Mouse (Mus musculus) adrenal gland, adult 8-10 months (tissue): Measurements from ENCODE around the gene Naaladl2. TPM values are rescaled to one million over a fixed set of nuclear protein-coding genes. Genes with fewer than 3 reads are reported as not detected.
A peak's percentile ranks its signal among the peaks of the same experiment; 100 is the strongest.
"Not testable (repeated sequence)": the region's sequence is repeated elsewhere in the genome, so short reads cannot be mapped to it uniquely, and the experiment has no call there.

ENCODE experiments used
- DNase-seq: peaks from one replicate; pipeline ENCODE4 v3.0.0; 2022
- total RNA-seq, 4 experiments: library from RNA; stranded (reverse); gene quantifications; 2 replicates each; pipeline ENCODE4 v1.2.4; 2022

Gene Naaladl2
- 1 to 10 TPM; 2.8 to 4.7 (median 3.2) TPM for total RNA-seq

- DNase-seq: peak; percentile 6
These were observed at the start of gene Naaladl2 for GRCm38 (mm10) chr3:25143555-25144311. Gene Naaladl2, minus strand, starts transcription at chr3:25144261.

- DNase-seq: no peak
These were observed 7.7 kb upstream of the Naaladl2 start for GRCm38 (mm10) chr3:25151721-25152120.

DNA sequence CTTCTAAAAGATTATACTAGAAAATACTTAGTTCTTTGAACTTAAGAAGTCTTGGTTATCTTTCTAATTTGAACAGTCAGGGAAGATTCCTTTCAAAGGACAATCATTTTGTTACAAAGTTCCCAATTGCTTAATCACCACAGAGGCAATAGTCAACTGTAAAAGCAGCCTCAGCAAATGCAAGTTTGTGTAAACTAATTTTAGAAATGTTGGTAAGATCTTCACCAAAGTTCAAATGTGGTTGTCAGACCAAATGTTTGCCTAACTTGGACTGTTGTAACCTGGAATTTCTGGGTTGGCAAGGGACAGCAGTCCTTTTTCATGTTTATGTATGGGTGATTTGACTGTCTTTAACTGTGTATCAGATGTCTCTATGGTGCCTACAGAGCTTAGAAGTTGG is 3.2 kb upstream of the Naaladl2 start:
- DNase-seq: no peak

DNA sequence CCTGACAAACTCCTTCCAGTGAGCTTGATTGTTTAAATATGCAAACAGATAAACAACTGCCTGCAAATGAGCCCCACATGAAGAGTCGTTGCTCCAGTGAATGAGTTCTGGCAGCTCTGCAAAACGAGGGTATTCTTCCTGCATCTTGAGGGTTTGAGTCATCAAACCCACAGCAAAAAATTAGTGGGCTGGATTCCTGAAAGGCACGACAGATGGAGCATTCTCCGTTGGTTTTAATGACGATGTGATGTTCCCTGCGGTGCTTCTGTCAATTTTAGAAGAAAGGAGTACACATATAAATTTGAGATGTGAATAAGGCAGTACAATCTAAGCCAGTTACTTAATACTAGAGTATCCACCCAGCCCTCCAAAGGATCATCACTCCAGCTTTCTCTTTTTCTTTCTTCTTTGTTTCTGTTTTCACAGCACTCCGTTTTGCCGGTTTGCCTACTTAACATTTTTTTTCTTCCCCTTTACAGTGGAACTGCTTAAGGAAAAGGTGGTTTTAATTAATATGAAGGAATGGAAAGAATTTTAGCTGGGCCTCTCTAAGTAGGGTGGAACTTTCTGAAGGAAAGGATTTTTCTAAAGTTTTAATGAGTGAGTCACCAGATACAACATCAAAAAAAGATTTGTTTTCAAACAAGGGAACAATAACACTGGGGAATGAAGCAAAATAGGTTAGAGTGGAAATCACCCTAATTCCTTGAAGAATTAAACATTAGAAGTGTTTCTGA is 1.1 kb upstream of the Naaladl2 start:
- no peak for DNase-seq

DNA sequence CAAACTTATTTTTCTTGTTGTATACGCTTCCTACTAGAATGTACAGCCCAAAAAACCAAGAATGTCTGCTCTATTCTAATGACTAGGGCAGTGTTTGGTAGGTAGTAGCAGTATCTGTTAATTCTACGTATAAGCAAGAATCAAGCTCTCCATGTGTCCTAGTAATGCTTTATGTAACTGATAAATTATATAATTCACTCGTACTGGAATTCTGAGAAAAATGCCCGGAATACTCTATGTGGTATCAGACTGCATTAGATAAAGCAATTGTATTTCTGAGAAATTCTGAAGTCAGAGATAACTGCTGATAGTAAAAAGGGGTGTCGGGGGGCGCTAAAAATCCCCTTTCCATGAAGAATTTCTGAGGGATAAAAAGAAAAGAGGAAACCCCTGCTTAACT is 950 bp downstream of the Naaladl2 start:
- DNase-seq: no peak

DNA sequence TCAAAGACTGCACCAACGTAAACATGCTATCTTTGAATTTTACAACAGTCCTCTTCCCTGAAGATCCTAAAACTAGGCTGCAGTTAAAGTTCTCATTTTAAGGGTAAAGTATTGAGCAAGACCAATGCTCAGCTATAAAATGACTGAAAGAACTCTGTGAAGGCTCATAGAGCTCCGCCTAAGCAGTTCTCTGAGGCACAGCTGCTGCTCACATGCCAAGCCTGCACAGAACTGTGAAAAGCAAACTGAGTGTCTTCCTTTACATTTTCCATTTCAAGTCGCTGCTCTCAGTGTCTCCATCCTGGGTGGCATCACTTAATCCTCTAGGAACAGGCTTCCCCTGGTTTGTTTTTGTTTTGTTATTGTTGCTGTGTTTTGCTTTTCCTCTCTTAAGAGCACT is 12.2 kb downstream of the Naaladl2 start:
- no peak for DNase-seq

- no peak for DNase-seq
These were observed 16.2 kb downstream of the Naaladl2 start for GRCm38 (mm10) chr3:25127864-25128263.

GRCm38 (mm10) chr3:25124919-25125846 is 18.9 kb downstream of the Naaladl2 start:
- DNase-seq: no peak

DNA sequence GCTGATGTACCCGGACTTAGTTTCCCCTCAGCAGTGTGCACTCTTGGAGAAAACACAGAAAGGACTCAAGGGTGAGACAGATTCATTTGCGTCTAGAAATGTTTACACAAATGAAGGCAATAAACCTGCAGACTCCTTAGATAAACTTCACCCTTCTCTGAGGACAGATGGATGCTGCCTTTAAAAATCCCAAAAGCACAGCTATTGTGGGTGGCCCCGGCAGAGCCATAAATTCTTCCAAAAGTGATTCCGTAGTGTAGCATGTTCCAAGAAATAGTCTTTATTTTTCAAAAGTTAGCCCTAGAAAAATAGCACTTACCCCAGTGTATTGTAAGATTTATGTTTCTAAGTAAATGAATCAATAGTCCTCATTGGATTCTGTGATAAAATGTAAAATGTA is 31.0 kb downstream of the Naaladl2 start:
- DNase-seq: no peak

DNA sequence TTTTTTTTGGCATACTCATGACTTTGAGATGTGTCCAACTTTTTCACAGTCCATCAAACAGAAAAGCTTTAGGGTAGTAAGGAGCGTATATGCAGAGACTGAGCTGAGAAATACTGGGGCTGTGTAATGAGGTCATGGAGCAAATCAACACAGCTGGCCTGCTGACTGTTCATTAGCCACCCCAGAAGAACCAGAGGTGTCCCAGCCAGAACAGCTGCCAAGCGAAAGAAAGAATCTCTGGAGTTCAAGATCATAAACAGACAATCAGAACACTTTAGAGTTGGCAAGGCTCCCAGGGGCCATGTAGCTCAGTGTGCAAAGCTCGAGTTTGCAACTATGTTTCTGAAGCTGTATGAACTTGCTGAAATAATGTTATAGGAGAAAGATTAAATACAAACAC is 35.1 kb downstream of the Naaladl2 start:
- no peak for DNase-seq

DNA sequence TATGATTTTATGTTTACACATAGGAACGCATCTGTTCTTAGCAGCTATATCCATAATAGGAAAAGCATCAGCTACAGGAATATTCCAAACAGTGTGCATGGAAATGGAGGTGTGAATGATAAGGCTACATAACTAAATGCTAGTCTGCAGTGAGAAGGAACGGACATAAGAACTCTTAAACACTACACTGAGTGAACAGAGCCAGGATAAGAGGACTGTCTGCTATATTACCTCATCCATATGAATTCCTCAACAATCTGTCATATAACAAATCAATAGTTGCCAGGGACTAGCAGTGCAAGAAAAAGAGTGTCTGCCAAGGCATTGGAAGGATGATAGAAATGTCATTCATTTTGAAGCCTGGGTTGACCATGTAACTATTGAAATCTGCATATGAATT is 51.1 kb downstream of the Naaladl2 start:
- no peak for DNase-seq

GRCm38 (mm10) chr3:25075785-25076184 is 68.3 kb downstream of the Naaladl2 start:
- DNase-seq: no peak

DNA sequence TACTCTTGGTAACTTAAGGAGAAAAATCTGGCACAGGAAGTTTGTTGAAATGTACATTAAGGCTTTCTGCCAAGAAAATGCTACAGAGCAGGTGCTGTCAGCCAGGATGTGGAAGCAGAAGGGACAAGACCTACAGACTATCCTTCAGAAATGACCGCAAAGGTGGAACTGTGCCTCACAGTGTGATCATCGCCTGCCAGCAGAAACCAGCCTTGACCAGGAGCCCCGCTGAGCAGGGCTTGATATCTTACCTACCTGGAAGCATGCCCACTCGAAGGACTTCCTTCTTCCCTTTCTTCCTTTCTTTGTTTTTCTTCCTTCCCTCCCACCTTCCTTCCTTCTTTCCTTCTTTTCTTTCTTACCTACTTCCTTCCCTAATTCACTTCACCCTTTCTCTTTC is 69.8 kb downstream of the Naaladl2 start:
- DNase-seq: no peak

GRCm38 (mm10) chr3:25073821-25074220 is 70.2 kb downstream of the Naaladl2 start:
- DNase-seq: no peak

DNA sequence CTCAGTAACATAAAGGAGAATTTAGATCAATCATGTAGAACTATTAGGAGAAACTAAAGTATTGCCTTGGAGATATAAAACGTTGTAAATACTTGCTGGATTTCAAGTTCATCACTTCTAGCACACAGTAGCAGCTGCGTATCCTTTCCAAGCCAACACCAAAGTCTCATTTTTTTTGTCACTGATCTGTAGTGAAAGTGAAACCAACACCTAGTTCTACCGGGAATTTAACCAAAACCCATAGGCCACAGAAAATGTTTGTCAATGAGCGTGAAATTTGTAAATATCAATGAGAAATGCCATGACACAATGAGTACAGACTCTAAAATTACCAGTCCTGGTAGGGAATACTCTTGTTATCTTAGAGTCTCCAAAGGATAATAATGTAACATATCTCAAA is 80.8 kb downstream of the Naaladl2 start:
- no peak for DNase-seq

GRCm38 (mm10) chr3:25052975-25053374 is 91.1 kb downstream of the Naaladl2 start:
- no peak for DNase-seq

DNA sequence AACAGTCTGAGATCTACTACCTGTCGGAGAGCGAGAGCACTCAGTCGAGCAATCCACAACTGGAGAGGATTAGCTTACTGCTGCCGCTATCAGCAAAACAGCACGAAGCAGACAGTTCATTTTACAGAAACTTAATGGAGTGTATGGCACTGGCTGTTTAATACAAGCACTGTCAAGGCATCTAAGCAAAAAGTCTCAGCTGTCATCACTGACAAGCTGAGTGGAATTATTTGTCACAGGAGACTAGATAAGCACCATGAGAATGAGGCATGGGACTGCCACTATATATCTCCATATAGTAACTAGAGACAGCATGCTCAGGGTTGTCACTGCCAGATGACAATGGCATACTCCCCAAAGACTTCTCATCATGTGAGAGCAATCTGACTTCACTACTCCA is 124.1 kb downstream of the Naaladl2 start:
- DNase-seq: no peak

DNA sequence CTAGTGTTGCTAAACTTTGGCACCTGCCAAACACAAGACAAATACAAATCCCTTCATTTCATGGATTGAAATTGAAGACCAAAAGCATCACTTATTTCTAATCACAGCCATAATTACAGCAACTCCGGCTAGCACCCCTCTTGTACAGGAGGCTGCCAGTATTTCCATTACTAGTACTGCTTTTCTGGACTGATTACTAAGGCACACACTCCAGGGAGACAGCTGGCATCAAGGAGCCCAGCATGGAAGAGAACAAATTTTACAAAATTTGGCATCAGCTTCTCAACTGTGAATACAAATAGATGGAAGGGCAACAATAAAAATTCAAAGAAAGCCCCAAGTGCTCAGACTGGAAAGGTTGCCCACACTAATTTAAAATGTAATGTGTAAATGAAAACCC is 133.3 kb downstream of the Naaladl2 start:
- DNase-seq: no peak

GRCm38 (mm10) chr3:25006802-25007201 is 137.3 kb downstream of the Naaladl2 start:
- DNase-seq: not testable (repeated sequence)

GRCm38 (mm10) chr3:24992577-24992976 is 151.5 kb downstream of the Naaladl2 start:
- no peak for DNase-seq

- DNase-seq: no peak
These were observed 152.0 kb downstream of the Naaladl2 start for GRCm38 (mm10) chr3:24992078-24992477.

- DNase-seq: no peak
These were observed 161.9 kb downstream of the Naaladl2 start for GRCm38 (mm10) chr3:24982111-24982510.

DNA sequence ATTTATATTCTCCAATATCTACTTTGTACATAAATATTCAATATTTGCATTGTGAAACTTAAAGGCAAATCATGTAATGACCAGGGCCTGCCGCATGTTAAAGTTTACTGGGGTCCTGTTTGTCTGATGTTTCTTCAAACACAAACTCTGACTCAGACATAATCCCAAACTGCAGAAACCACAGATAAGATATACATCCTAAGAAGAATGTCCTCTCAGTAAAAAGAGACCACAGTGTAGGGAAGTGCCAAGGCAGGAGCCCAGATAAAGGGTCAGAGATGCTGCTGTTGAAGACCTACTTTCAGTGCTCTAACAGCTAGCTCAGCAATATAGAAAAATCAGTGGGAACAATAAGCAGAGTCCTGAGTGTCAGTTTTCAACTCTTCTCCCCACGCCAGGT is 201.9 kb downstream of the Naaladl2 start:
- no peak for DNase-seq
